Mouse (Mus musculus): ENCODE data around the gene Gm45808. TPM values are rescaled to one million over a fixed set of nuclear protein-coding genes. Genes with fewer than 3 reads are reported as not detected.
A peak's percentile ranks its signal among the peaks of the same experiment; 100 is the strongest.
"Not testable (repeated sequence)": the region's sequence is repeated elsewhere in the genome, so short reads cannot be mapped to it uniquely, and the experiment has no call there.

Gene Gm45808
- polyA plus RNA-seq, 1 experiment: 1.1 TPM

DNA sequence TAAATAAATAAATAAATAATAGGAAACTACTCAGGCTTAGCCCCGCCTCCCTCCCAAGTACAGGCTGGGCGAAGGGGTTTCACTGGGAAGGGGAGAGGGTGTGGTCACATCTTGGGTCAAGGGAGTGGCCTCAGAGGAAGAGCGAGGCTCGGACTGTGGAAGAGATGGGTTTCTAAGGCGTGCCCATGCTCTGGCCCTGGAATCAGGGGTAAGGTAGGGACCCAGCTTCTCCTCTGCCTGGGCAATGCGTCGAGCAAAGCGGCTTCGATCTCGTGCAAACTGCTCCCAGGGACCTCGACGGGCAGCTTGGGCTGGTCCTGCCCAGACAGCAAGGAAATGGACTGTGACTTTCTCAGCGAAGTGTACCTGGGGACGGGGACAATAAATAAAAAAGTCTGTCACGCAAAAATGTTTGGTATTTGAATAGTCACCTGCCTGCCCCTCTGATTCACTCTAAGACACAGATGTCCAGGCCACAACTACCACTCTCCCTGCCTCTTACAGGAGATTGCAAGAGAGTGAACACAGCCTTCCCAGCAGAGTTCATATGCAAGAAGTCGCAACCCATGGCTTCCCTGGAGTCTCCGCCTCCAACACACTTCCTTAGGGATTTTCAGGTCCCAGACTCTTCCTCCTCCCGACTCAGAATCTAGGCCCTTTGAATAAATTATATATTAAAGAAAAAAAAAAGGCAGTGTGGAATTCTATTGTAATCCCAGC, 36.5 kb upstream of the Gm45808 start:
- Histone ChIP-seq H3K4me1 (ENCODE audit: control insufficient read depth, insufficient read depth, low read length) (peaks cover 15% of the 10 kb centered on the region), H3K27ac (ENCODE audit: insufficient read depth, low read depth, low read length) (peak overlapping the region; percentile 12; the same call in 1 of the 2 replicates), H3K4me3 (ENCODE audit: insufficient read depth, low read length) (peak overlapping the region; percentile 52)
- TF ChIP-seq POLR2A (IDR thresholded peaks at IDR 0.05; ENCODE audit: borderline replicate concordance, low read depth, low read length) (no peak), CTCF (IDR thresholded peaks at IDR 0.05; ENCODE audit: low read depth, low read length) (no peak)

DNA sequence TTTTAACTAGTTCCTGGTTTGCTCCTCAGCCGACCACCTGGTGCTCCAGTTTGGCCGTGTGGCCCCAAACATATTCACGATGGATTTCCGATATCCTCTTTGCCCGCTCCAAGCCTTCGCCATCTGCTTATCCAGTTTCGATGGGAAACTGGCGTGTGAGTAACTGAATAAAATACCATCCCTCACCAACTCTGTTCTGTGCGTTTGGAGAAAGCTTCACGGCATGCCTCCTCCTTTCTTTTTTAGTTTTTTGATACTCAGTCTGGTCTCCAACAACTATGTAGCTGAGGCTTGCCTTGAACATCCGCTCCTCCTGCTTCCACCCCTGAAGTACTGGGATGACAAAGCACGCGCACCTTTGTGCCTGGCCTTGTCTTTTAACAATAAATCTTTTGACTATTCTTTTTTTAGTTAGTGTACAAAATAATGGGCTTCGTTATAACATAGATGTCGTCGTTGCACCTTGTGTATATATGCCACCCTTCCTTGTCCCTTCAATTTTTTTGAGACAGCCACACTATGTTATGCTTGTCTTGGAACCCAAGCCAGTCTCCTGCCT, 35.7 kb upstream of the Gm45808 start:
- TF ChIP-seq POLR2A (IDR thresholded peaks at IDR 0.05; ENCODE audit: borderline replicate concordance, low read depth, low read length) (no peak), CTCF (IDR thresholded peaks at IDR 0.05; ENCODE audit: low read depth, low read length) (no peak)
- peak overlapping the region; percentile 66 for H3K4me3 ChIP-seq (ENCODE audit: insufficient read depth, low read length)
- no peak overlapping the region for H3K27ac ChIP-seq (ENCODE audit: insufficient read depth, low read depth, low read length)

GRCm38 (mm10) chr7:45521728-45522184, 35.1 kb upstream of the Gm45808 start:
- Histone ChIP-seq H3K27ac (ENCODE audit: insufficient read depth, low read depth, low read length) (peak overlapping the region; percentile 70), H3K4me3 (ENCODE audit: insufficient read depth, low read length) (peak overlapping the region; percentile 66), H3K4me1 (ENCODE audit: control insufficient read depth, insufficient read depth, low read length) (peaks cover 7% of the 10 kb centered on the region)
- TF ChIP-seq CTCF (IDR thresholded peaks at IDR 0.05; ENCODE audit: low read depth, low read length) (peak; percentile 33; the same call in 1 of the 2 replicates), POLR2A (IDR thresholded peaks at IDR 0.05; ENCODE audit: borderline replicate concordance, low read depth, low read length) (no peak)

More for the DNA sequence above, 35.7 kb upstream of the Gm45808 start:
- peaks cover 10% of the 10 kb centered on the region for H3K4me1 ChIP-seq (ENCODE audit: control insufficient read depth, insufficient read depth, low read length)

DNA sequence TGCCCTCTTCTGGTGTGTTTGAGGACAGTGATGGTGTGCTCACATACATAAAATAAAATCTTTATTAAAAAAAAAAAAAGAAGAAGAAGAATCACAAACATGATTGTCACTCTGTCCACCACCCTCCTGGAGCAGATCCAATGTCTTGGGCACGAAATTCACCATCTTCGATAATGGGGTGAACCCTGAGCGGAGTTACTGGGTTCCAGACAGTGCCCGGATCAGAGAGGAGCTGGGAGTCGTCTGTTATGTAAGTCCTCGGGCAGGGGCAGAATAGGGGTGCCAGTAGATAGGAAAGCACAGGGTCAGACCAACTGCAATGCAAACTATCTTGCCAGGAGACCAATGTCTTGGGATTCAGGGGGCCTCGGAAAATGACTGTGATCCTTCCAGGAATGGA, 34.0 kb upstream of the Gm45808 start:
- no peak overlapping the region for H3K4me3 ChIP-seq (ENCODE audit: insufficient read depth, low read length)
- TF ChIP-seq POLR2A (IDR thresholded peaks at IDR 0.05; ENCODE audit: borderline replicate concordance, low read depth, low read length) (no peak), CTCF (IDR thresholded peaks at IDR 0.05; ENCODE audit: low read depth, low read length) (no peak)
- H3K4me1 ChIP-seq (ENCODE audit: control insufficient read depth, insufficient read depth, low read length): peaks cover 6% of the 10 kb centered on the region; the same call in 1 of the 2 replicates
- H3K27ac ChIP-seq (ENCODE audit: insufficient read depth, low read depth, low read length): no peak overlapping the region

DNA sequence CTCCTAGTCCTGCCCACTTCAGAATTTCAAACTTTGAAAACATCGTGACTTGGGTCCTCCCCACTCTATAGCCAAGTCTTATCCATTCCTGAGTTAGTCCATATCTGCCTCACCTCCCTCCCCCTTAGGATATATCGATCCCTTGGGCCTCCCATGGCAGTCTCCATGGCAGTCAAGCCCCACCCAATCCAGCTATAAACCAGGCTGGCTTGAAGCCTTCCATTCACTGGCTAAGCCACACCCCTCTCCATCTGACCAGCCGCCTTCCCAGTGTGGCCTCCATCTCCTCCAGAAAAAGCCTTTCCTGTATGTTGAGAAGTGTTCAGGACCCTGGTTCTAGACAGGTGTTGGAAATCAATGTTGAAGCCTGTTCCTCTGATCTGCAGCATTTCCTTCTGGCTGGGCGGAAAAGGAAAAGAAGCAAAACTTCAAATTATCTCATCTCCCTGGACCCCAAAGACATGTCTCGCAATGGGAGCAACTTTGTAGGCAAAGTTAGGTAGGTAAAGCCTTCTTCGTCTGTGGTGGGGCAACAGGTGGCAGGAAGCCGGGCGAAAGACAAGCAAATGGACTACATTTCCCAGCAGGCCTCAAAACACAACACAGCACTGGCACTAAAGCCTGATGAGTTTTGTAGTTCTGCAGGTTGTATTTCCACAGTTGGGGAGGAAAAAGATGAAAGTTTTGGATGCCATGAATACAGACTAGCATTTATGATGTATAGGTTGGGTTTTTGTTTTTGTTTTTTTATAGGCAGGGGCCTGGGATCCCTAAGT, 32.9 kb upstream of the Gm45808 start:
- Histone ChIP-seq H3K27ac (ENCODE audit: insufficient read depth, low read depth, low read length) (no peak overlapping the region), H3K4me3 (ENCODE audit: insufficient read depth, low read length) (no peak overlapping the region), H3K4me1 (ENCODE audit: control insufficient read depth, insufficient read depth, low read length) (peaks cover 6% of the 10 kb centered on the region; the same call in 1 of the 2 replicates)
- no peak for TF ChIP-seq POLR2A (IDR thresholded peaks at IDR 0.05; ENCODE audit: borderline replicate concordance, low read depth, low read length)
- no peak for TF ChIP-seq CTCF (IDR thresholded peaks at IDR 0.05; ENCODE audit: low read depth, low read length)

DNA sequence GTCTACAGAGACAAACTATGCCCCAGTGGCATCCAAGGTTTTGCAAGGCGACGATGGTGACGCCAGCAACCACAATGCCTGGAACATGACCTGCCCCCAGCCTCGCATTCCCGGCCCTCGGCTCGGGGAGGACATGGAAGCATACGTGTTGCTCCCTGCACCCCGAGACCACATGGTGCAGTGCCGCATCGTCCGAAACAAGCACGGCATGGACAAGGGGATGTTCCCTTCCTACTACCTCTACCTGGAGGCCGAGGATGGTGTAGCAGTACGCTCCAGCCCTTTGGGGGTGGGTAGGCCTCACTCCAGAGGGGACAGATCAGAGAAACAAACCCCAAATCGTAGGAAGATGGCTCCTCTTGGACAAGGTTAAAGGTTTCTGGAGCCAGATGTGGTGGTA, 32.0 kb upstream of the Gm45808 start:
- peaks cover 6% of the 10 kb centered on the region; the same call in 1 of the 2 replicates for H3K4me1 ChIP-seq (ENCODE audit: control insufficient read depth, insufficient read depth, low read length)
- TF ChIP-seq CTCF (IDR thresholded peaks at IDR 0.05; ENCODE audit: low read depth, low read length): no peak
- no peak for TF ChIP-seq POLR2A (IDR thresholded peaks at IDR 0.05; ENCODE audit: borderline replicate concordance, low read depth, low read length)
- no peak overlapping the region for H3K27ac ChIP-seq (ENCODE audit: insufficient read depth, low read depth, low read length)
- H3K4me3 ChIP-seq (ENCODE audit: insufficient read depth, low read length): no peak overlapping the region

DNA sequence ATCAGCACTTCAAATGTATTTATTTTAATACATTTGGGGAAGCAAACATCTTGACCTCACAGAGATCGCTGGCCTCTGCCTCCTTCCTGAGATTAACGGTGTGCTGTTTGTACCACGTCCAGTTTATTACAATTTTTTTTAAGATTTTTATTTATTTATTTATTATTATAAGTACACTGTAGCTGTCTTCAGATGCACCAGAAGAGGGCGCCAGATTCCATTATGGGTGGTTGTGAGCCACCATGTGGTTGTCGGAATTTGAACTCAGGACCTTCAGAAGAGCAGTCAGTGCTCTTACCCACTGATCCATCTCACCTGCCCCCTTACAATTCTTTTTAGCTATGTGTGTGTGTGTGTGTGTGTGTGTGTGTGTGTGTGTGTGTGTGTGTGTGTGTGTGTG, 30.2 kb upstream of the Gm45808 start:
- not testable (repeated sequence) for H3K4me1 ChIP-seq (ENCODE audit: control insufficient read depth, insufficient read depth, low read length); H3K27ac ChIP-seq (ENCODE audit: insufficient read depth, low read depth, low read length); H3K4me3 ChIP-seq (ENCODE audit: insufficient read depth, low read length)

DNA sequence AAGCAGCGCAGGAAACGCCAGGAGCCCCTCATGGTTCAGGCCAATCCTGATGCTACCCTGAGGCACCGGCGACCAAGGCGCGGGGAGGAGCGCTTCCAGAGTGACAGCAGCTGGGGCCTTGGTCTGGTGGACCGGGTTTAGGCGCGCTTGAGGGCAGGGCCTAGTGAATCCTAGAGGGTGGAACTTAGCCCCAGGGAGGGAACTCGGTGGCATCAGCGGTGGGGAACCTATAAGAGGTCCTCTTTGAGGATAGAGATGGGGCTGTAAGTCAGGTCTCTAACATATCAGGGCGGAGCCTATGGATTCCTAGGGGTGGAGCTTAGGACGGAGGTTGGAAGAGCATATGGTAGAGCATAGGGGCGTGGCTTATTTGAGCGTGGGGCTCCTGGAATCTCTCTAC, 28.8 kb upstream of the Gm45808 start:
- H3K27ac ChIP-seq (ENCODE audit: insufficient read depth, low read depth, low read length): no peak overlapping the region

DNA sequence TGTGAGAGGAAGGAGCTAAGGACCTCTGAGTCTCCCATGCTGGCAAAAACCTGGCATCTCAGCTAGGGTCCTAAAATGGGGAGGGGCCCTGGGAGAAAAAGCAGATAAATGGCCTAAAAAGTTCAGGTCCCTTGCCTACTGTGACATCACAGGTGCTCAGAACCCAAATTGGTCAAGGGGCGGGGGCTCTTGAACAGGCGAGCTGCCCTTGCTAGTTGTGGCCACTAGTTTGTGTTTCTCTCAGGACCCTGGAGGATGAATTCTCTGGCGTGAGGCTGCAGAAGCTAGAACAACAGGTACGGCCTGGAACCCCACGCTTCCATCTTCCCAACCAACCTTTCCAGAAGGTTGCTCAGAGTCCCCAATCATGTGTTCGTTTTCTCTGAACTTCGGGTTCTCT, 27.8 kb upstream of the Gm45808 start:
- TF ChIP-seq POLR2A (IDR thresholded peaks at IDR 0.05; ENCODE audit: borderline replicate concordance, low read depth, low read length) (no peak), CTCF (IDR thresholded peaks at IDR 0.05; ENCODE audit: low read depth, low read length) (no peak)
- peaks cover 2% of the 10 kb centered on the region for H3K4me1 ChIP-seq (ENCODE audit: control insufficient read depth, insufficient read depth, low read length)
- H3K27ac ChIP-seq (ENCODE audit: insufficient read depth, low read depth, low read length): no peak overlapping the region
- no peak overlapping the region for H3K4me3 ChIP-seq (ENCODE audit: insufficient read depth, low read length)

More for the DNA sequence above, 28.8 kb upstream of the Gm45808 start:
- TF ChIP-seq CTCF (IDR thresholded peaks at IDR 0.05; ENCODE audit: low read depth, low read length) (no peak), POLR2A (IDR thresholded peaks at IDR 0.05; ENCODE audit: borderline replicate concordance, low read depth, low read length) (no peak)
- Histone ChIP-seq H3K4me3 (ENCODE audit: insufficient read depth, low read length) (no peak overlapping the region), H3K4me1 (ENCODE audit: control insufficient read depth, insufficient read depth, low read length) (no peaks in the 10 kb centered on the region)
